Mouse (Mus musculus) right cerebral cortex, postnatal 36 days (tissue): Measurements from ENCODE around the gene Bcl2l2.
A peak's percentile ranks its signal among the peaks of the same experiment; 100 is the strongest.

Source experiments
- DNase-seq, 2 experiments: peaks; one replicate each; pipeline ENCODE4 v3.0.0; 2022; ENCODE audit warnings: low spot score in 2 of 2, mixed read lengths in 1 of 2

Gene Bcl2l2

GRCm38 (mm10) chr14:54893651-54894181, 10.5 kb downstream of the Bcl2l2 start:
- peak; percentile 98 to 100 for DNase-seq

GRCm38 (mm10) chr14:54894296-54895151, 11.3 kb downstream of the Bcl2l2 start:
- peak in 1 of 2 experiments; percentile 41 for DNase-seq

- DNase-seq: no peak
These were observed 14.3 kb downstream of the Bcl2l2 start for GRCm38 (mm10) chr14:54897445-54897844.

GRCm38 (mm10) chr14:54900383-54900782, 17.2 kb downstream of the Bcl2l2 start:
- peak; percentile 60 to 72 for DNase-seq

GRCm38 (mm10) chr14:54903641-54904040, 20.5 kb downstream of the Bcl2l2 start:
- DNase-seq: no peak

- no peak for DNase-seq
These were observed 25.5 kb downstream of the Bcl2l2 start for GRCm38 (mm10) chr14:54908682-54909081.

GRCm38 (mm10) chr14:54912109-54912850, 29.1 kb downstream of the Bcl2l2 start:
- DNase-seq: no peak

GRCm38 (mm10) chr14:54912886-54913285, 29.7 kb downstream of the Bcl2l2 start, which contains the start of gene Slc22a17:
Slc22a17 (minus strand) TSS chr14:54913132.
- DNase-seq: peak; percentile 79 to 82

- DNase-seq: no peak
These were observed 30.2 kb downstream of the Bcl2l2 start for GRCm38 (mm10) chr14:54913343-54913742.

- no peak for DNase-seq
These were observed 37.0 kb downstream of the Bcl2l2 start for GRCm38 (mm10) chr14:54920076-54920685.

- DNase-seq: no peak
These were observed 41.6 kb downstream of the Bcl2l2 start for GRCm38 (mm10) chr14:54924641-54925348.

- DNase-seq: no peak
These were observed 42.5 kb downstream of the Bcl2l2 start, which contains the start of gene Efs for GRCm38 (mm10) chr14:54925349-54926342. Efs (minus strand) TSS chr14:54926126.

- no peak for DNase-seq
These were observed 43.4 kb downstream of the Bcl2l2 start for GRCm38 (mm10) chr14:54926401-54927158.

GRCm38 (mm10) chr14:54927296-54927695, 44.1 kb downstream of the Bcl2l2 start:
- no peak for DNase-seq

GRCm38 (mm10) chr14:54929801-54930200, 46.6 kb downstream of the Bcl2l2 start:
- no peak for DNase-seq

- no peak for DNase-seq
These were observed 47.3 kb downstream of the Bcl2l2 start for GRCm38 (mm10) chr14:54930431-54930830.

GRCm38 (mm10) chr14:54932645-54933150, 49.5 kb downstream of the Bcl2l2 start, which contains the start of gene Il25:
Il25 (plus strand) TSS chr14:54932695.
- no peak for DNase-seq

GRCm38 (mm10) chr14:54935904-54936830, 53.0 kb downstream of the Bcl2l2 start, which contains the start of gene Cmtm5:
Cmtm5 (plus strand) TSS chr14:54936261.
- peak; percentile 59 to 61 for DNase-seq
